Mouse (Mus musculus): ENCODE data around the gene Adam33. TPM values are rescaled to one million over a fixed set of nuclear protein-coding genes. Genes with fewer than 3 reads are reported as not detected.
"Not testable (repeated sequence)": the region's sequence is repeated elsewhere in the genome, so short reads cannot be mapped to it uniquely, and the experiment has no call there.

Gene Adam33
- total and polyA plus RNA-seq, 3 experiments: 0.17 to 0.21 TPM; not detected in 1

- Histone ChIP-seq H3K27me3 (replicated peaks) (peaks cover 6% of the 10 kb centered on the region), H3K36me3 (replicated peaks in 1 of 2; ENCODE audit: control insufficient read depth in 1 of 2, insufficient read depth in 1 of 2, low read length in 1 of 2) (no peaks in the 10 kb centered on the region), H3K9ac (ENCODE audit: insufficient read depth, low read depth) (no peak overlapping the region), H3K4me3 (replicated peaks in 1 of 3; ENCODE audit: low read depth in 2 of 3, low read length in 2 of 3, poor library complexity in 1 of 3) (no peak overlapping the region), H3K79me2 (replicated peaks; ENCODE audit: control insufficient read depth, extremely low read depth, insufficient read depth, poor library complexity, severe bottlenecking) (no peaks in the 10 kb centered on the region), H3K4me2 (ENCODE audit: insufficient read depth, low read depth, poor library complexity, severe bottlenecking) (no peak overlapping the region), H3K4me1 (ENCODE audit: control insufficient read depth in 1 of 2, insufficient read depth in 2 of 2) (peaks cover 4 to 9% of the 10 kb centered on the region in 2 experiments), H3K9me3 (replicated peaks; ENCODE audit: low read length) (no peaks in the 10 kb centered on the region), H3K27ac (ENCODE audit: insufficient read depth, low read depth) (no peak overlapping the region)
- TF ChIP-seq MAZ (IDR thresholded peaks at IDR 0.05; ENCODE audit: low read depth, low read length): no peak
- no peak for DNase-seq (ENCODE audit: extremely low read depth)
- dilution Hi-C loops (cut with MboI; ENCODE audit: extremely low pct_ligation_motif_present, extremely low pct_unique_long_range_greater_than_20kb, low sequenced_read_pairs): no loop called here
- in situ Hi-C loops (cut with MboI; ENCODE audit: low pct_ligation_motif_present, low pct_unique_long_range_greater_than_20kb, low sequenced_read_pairs): no loop called here
Measured at GRCm38 (mm10) chr2:131036343-131036742, 27.3 kb downstream of the Adam33 start.

- H3K9me3 ChIP-seq (replicated peaks; ENCODE audit: low read length); H3K27ac ChIP-seq (ENCODE audit: insufficient read depth, low read depth); H3K79me2 ChIP-seq (replicated peaks; ENCODE audit: control insufficient read depth, extremely low read depth, insufficient read depth, poor library complexity, severe bottlenecking); H3K9ac ChIP-seq (ENCODE audit: insufficient read depth, low read depth); dilution Hi-C loops (cut with MboI; ENCODE audit: extremely low pct_ligation_motif_present, extremely low pct_unique_long_range_greater_than_20kb, low sequenced_read_pairs); H3K4me3 ChIP-seq (replicated peaks in 1 of 3; ENCODE audit: low read depth in 2 of 3, low read length in 2 of 3, poor library complexity in 1 of 3); H3K4me1 ChIP-seq (ENCODE audit: control insufficient read depth in 1 of 2, insufficient read depth in 2 of 2); DNase-seq (ENCODE audit: extremely low read depth); H3K4me2 ChIP-seq (ENCODE audit: insufficient read depth, low read depth, poor library complexity, severe bottlenecking); H3K27me3 ChIP-seq (replicated peaks); in situ Hi-C loops (cut with MboI; ENCODE audit: low pct_ligation_motif_present, low pct_unique_long_range_greater_than_20kb, low sequenced_read_pairs); H3K36me3 ChIP-seq (replicated peaks in 1 of 2; ENCODE audit: control insufficient read depth in 1 of 2, insufficient read depth in 1 of 2, low read length in 1 of 2): not testable (repeated sequence)
Measured at GRCm38 (mm10) chr2:131031406-131031805, 32.2 kb downstream of the Adam33 start.

- dilution Hi-C loops (cut with MboI; ENCODE audit: extremely low pct_ligation_motif_present, extremely low pct_unique_long_range_greater_than_20kb, low sequenced_read_pairs): no loop called here
- Histone ChIP-seq H3K4me3 (replicated peaks in 1 of 3; ENCODE audit: low read depth in 2 of 3, low read length in 2 of 3, poor library complexity in 1 of 3) (no peak overlapping the region), H3K27me3 (replicated peaks) (peaks cover 4% of the 10 kb centered on the region), H3K9ac (ENCODE audit: insufficient read depth, low read depth) (no peak overlapping the region), H3K27ac (ENCODE audit: insufficient read depth, low read depth) (no peak overlapping the region), H3K79me2 (replicated peaks; ENCODE audit: control insufficient read depth, extremely low read depth, insufficient read depth, poor library complexity, severe bottlenecking) (no peaks in the 10 kb centered on the region), H3K4me2 (ENCODE audit: insufficient read depth, low read depth, poor library complexity, severe bottlenecking) (no peak overlapping the region), H3K36me3 (replicated peaks in 1 of 2; ENCODE audit: control insufficient read depth in 1 of 2, insufficient read depth in 1 of 2, low read length in 1 of 2) (peaks cover 4 to 8% of the 10 kb centered on the region in 2 experiments), H3K4me1 (ENCODE audit: control insufficient read depth in 1 of 2, insufficient read depth in 2 of 2) (peaks cover 0 to 8% of the 10 kb centered on the region in 2 experiments; a peak in 1 of 4 replicates), H3K9me3 (replicated peaks; ENCODE audit: low read length) (no peaks in the 10 kb centered on the region)
- TF ChIP-seq ZC3H11A (IDR thresholded peaks at IDR 0.05; ENCODE audit: low read depth, low read length): no peak
- no peak for TF ChIP-seq SIN3A (IDR thresholded peaks at IDR 0.05; ENCODE audit: low read length)
- no peak for TF ChIP-seq TBP (conservative IDR thresholded peaks at IDR 0.05; ENCODE audit: low read depth, low read length)
- TF ChIP-seq ETS1 (conservative IDR thresholded peaks at IDR 0.05; ENCODE audit: low read depth, low read length): no peak
- TF ChIP-seq POLR2AphosphoS2 (IDR thresholded peaks at IDR 0.05; ENCODE audit: low read depth, low read length): no peak
- no peak for TF ChIP-seq USF1 (IDR thresholded peaks at IDR 0.05; ENCODE audit: low read depth, low read length)
- TF ChIP-seq NRF1 (IDR thresholded peaks at IDR 0.05; ENCODE audit: low read depth, low read length): no peak
- TF ChIP-seq MAFK (IDR thresholded peaks at IDR 0.05; ENCODE audit: insufficient replicate concordance, low read length): no peak
- no peak for TF ChIP-seq ELF1 (IDR thresholded peaks at IDR 0.05; ENCODE audit: low read depth, low read length)
- TF ChIP-seq KAT2A (IDR thresholded peaks at IDR 0.05; ENCODE audit: insufficient replicate concordance, low read length): no peak
- no peak for TF ChIP-seq MEF2A (IDR thresholded peaks at IDR 0.05; ENCODE audit: borderline replicate concordance, low read depth, low read length)
- no peak for DNase-seq (ENCODE audit: extremely low read depth)
- in situ Hi-C loops (cut with MboI; ENCODE audit: low pct_ligation_motif_present, low pct_unique_long_range_greater_than_20kb, low sequenced_read_pairs): no loop called here
Measured at GRCm38 (mm10) chr2:131030998-131031397, 32.6 kb downstream of the Adam33 start.

All from CH12.LX (cell line).